Mouse (Mus musculus): ENCODE data around the gene Magi2. TPM values are rescaled to one million over a fixed set of nuclear protein-coding genes. Genes with fewer than 3 reads are reported as not detected.
"Not testable (repeated sequence)": the region's sequence is repeated elsewhere in the genome, so short reads cannot be mapped to it uniquely, and the experiment has no call there.

The Magi2 gene
- polyA plus RNA-seq, 1 experiment from 2014 or later: 20.2 TPM

- Histone ChIP-seq H3K4me1 (no peaks in the 10 kb centered on the region), H3K9me3 (no peaks in the 10 kb centered on the region), H3K9ac (replicated peaks) (no peak overlapping the region), H3K27me3 (no peaks in the 10 kb centered on the region), H3K4me3 (no peak overlapping the region), H3K4me2 (replicated peaks) (no peak overlapping the region), H3K27ac (replicated peaks) (no peak overlapping the region), H3K36me3 (no peaks in the 10 kb centered on the region)
- no peak for ATAC-seq (ENCODE audit: low FRiP score, low read depth)
- WGBS: 62% methylated on average over 2 of the region's 2 CpGs
Measured at GRCm38 (mm10) chr5:19465383-19465782, 238.5 kb downstream of the Magi2 start.

GRCm38 (mm10) chr5:19472851-19473439 is 246.1 kb downstream of the Magi2 start:
- no peaks in the 10 kb centered on the region for H3K9me3 ChIP-seq
- H3K9ac ChIP-seq (replicated peaks): no peak overlapping the region
- H3K36me3 ChIP-seq: no peaks in the 10 kb centered on the region
- no peaks in the 10 kb centered on the region for H3K4me1 ChIP-seq
- H3K4me2 ChIP-seq (replicated peaks): no peak overlapping the region
- 87% methylated on average over 4 of the region's 4 CpGs for WGBS
- ATAC-seq (ENCODE audit: low FRiP score, low read depth): no peak
- no peaks in the 10 kb centered on the region for H3K27me3 ChIP-seq
- H3K4me3 ChIP-seq: no peak overlapping the region
- H3K27ac ChIP-seq (replicated peaks): no peak overlapping the region

- Histone ChIP-seq H3K9ac (replicated peaks) (no peak overlapping the region), H3K27ac (replicated peaks) (no peak overlapping the region), H3K27me3 (no peaks in the 10 kb centered on the region), H3K4me3 (no peak overlapping the region), H3K4me1 (peaks cover 5% of the 10 kb centered on the region; the same call in 1 of the 2 replicates), H3K4me2 (replicated peaks) (no peak overlapping the region), H3K36me3 (no peaks in the 10 kb centered on the region), H3K9me3 (no peaks in the 10 kb centered on the region)
- WGBS: 87% methylated on average over 3 of the region's 3 CpGs
- no peak for ATAC-seq (ENCODE audit: low FRiP score, low read depth)
Measured at GRCm38 (mm10) chr5:19482981-19483380, 256.1 kb downstream of the Magi2 start.

GRCm38 (mm10) chr5:19487947-19488346 is 261.1 kb downstream of the Magi2 start:
- 0 out of 2 replicates have a peak, but pooled peaks have one; percentile 53 for ATAC-seq (ENCODE audit: low FRiP score, low read depth)
- Histone ChIP-seq H3K27ac (replicated peaks) (no peak overlapping the region), H3K4me3 (no peak overlapping the region), H3K9me3 (no peaks in the 10 kb centered on the region), H3K4me2 (replicated peaks) (no peak overlapping the region), H3K36me3 (no peaks in the 10 kb centered on the region), H3K9ac (replicated peaks) (no peak overlapping the region), H3K4me1 (peaks cover 5% of the 10 kb centered on the region; the same call in 1 of the 2 replicates), H3K27me3 (no peaks in the 10 kb centered on the region)
- 10% methylated on average over 7 of the region's 7 CpGs for WGBS

- Histone ChIP-seq H3K36me3 (no peaks in the 10 kb centered on the region), H3K4me2 (replicated peaks) (no peak overlapping the region), H3K4me3 (no peak overlapping the region), H3K27me3 (no peaks in the 10 kb centered on the region), H3K9me3 (no peaks in the 10 kb centered on the region), H3K27ac (replicated peaks) (no peak overlapping the region), H3K4me1 (no peaks in the 10 kb centered on the region), H3K9ac (replicated peaks) (no peak overlapping the region)
- WGBS: 79% methylated on average over 3 of the region's 3 CpGs
- ATAC-seq (ENCODE audit: low FRiP score, low read depth): no peak
Measured at GRCm38 (mm10) chr5:19501005-19501404, 274.2 kb downstream of the Magi2 start.

GRCm38 (mm10) chr5:19522168-19522567 is 295.3 kb downstream of the Magi2 start:
- H3K4me2 ChIP-seq (replicated peaks): no peak overlapping the region
- H3K36me3 ChIP-seq: no peaks in the 10 kb centered on the region
- no peaks in the 10 kb centered on the region for H3K27me3 ChIP-seq
- H3K9me3 ChIP-seq: no peaks in the 10 kb centered on the region
- no peaks in the 10 kb centered on the region for H3K4me1 ChIP-seq
- no peak overlapping the region for H3K4me3 ChIP-seq
- peak; percentile 58 for ATAC-seq (ENCODE audit: low FRiP score, low read depth)
- no peak overlapping the region for H3K9ac ChIP-seq (replicated peaks)
- H3K27ac ChIP-seq (replicated peaks): no peak overlapping the region

GRCm38 (mm10) chr5:19539348-19539747 is 312.5 kb downstream of the Magi2 start:
- 9% methylated on average over 2 of the region's 2 CpGs for WGBS
- Histone ChIP-seq H3K4me3 (no peak overlapping the region), H3K27ac (replicated peaks) (no peak overlapping the region), H3K9me3 (no peaks in the 10 kb centered on the region), H3K4me2 (replicated peaks) (no peak overlapping the region), H3K9ac (replicated peaks) (no peak overlapping the region), H3K36me3 (no peaks in the 10 kb centered on the region), H3K27me3 (no peaks in the 10 kb centered on the region), H3K4me1 (0 out of 2 replicates have a peak, but pooled peaks cover 8% of the 10 kb centered on the region)
- ATAC-seq (ENCODE audit: low FRiP score, low read depth): peak; percentile 71; the same call in 1 of the 2 replicates

- H3K9ac ChIP-seq (replicated peaks): no peak overlapping the region
- H3K9me3 ChIP-seq: no peaks in the 10 kb centered on the region
- 0 out of 2 replicates have a peak, but pooled peaks cover 2% of the 10 kb centered on the region for H3K4me1 ChIP-seq
- no peaks in the 10 kb centered on the region for H3K36me3 ChIP-seq
- ATAC-seq (ENCODE audit: low FRiP score, low read depth): no peak
- WGBS: 87% methylated on average over 4 of the region's 4 CpGs
- no peak overlapping the region for H3K4me3 ChIP-seq
- no peak overlapping the region for H3K27ac ChIP-seq (replicated peaks)
- no peak overlapping the region for H3K4me2 ChIP-seq (replicated peaks)
- H3K27me3 ChIP-seq: no peaks in the 10 kb centered on the region
Measured at GRCm38 (mm10) chr5:19546424-19546823, 319.6 kb downstream of the Magi2 start.

GRCm38 (mm10) chr5:19546900-19547299 is 320.1 kb downstream of the Magi2 start:
- no peak for ATAC-seq (ENCODE audit: low FRiP score, low read depth)
- 76% methylated on average over 2 of the region's 2 CpGs for WGBS

GRCm38 (mm10) chr5:19553510-19553909 is 326.7 kb downstream of the Magi2 start:
- no peaks in the 10 kb centered on the region for H3K27me3 ChIP-seq
- H3K4me1 ChIP-seq: no peaks in the 10 kb centered on the region
- no peak overlapping the region for H3K9ac ChIP-seq (replicated peaks)
- no peak overlapping the region for H3K4me3 ChIP-seq
- no peak overlapping the region for H3K27ac ChIP-seq (replicated peaks)
- H3K36me3 ChIP-seq: no peaks in the 10 kb centered on the region
- no peak overlapping the region for H3K4me2 ChIP-seq (replicated peaks)
- WGBS: 77% methylated on average over 3 of the region's 3 CpGs
- ATAC-seq (ENCODE audit: low FRiP score, low read depth): no peak
- H3K9me3 ChIP-seq: no peaks in the 10 kb centered on the region

More at GRCm38 (mm10) chr5:19546900-19547299, 320.1 kb downstream of the Magi2 start:
- Histone ChIP-seq H3K4me1 (no peaks in the 10 kb centered on the region), H3K27me3 (no peaks in the 10 kb centered on the region), H3K9me3 (no peaks in the 10 kb centered on the region), H3K4me3 (no peak overlapping the region), H3K36me3 (no peaks in the 10 kb centered on the region), H3K4me2 (replicated peaks) (no peak overlapping the region), H3K9ac (replicated peaks) (no peak overlapping the region), H3K27ac (replicated peaks) (no peak overlapping the region)

GRCm38 (mm10) chr5:19565636-19566035 is 338.8 kb downstream of the Magi2 start:
- Histone ChIP-seq H3K4me2 (replicated peaks) (no peak overlapping the region), H3K36me3 (no peaks in the 10 kb centered on the region), H3K4me1 (no peaks in the 10 kb centered on the region), H3K9ac (replicated peaks) (no peak overlapping the region), H3K9me3 (no peaks in the 10 kb centered on the region), H3K27me3 (no peaks in the 10 kb centered on the region), H3K4me3 (no peak overlapping the region), H3K27ac (replicated peaks) (no peak overlapping the region)
- ATAC-seq (ENCODE audit: low FRiP score, low read depth): no peak
- WGBS: 92% methylated on average over 3 of the region's 3 CpGs

- WGBS: 52% methylated on average over 1 of the region's 1 CpGs
- ATAC-seq (ENCODE audit: low FRiP score, low read depth); H3K4me3 ChIP-seq: not testable (repeated sequence)
Measured at GRCm38 (mm10) chr5:19566136-19566535, 339.3 kb downstream of the Magi2 start.

GRCm38 (mm10) chr5:19607700-19608099 is 380.9 kb downstream of the Magi2 start:
- WGBS: 75% methylated on average over 5 of the region's 5 CpGs
- no peak overlapping the region for H3K27ac ChIP-seq (replicated peaks)
- no peaks in the 10 kb centered on the region for H3K36me3 ChIP-seq
- no peak for ATAC-seq (ENCODE audit: low FRiP score, low read depth)
- no peaks in the 10 kb centered on the region for H3K9me3 ChIP-seq
- no peaks in the 10 kb centered on the region for H3K27me3 ChIP-seq
- H3K9ac ChIP-seq (replicated peaks): no peak overlapping the region
- no peak overlapping the region for H3K4me3 ChIP-seq
- no peak overlapping the region for H3K4me2 ChIP-seq (replicated peaks)
- no peaks in the 10 kb centered on the region for H3K4me1 ChIP-seq

More at GRCm38 (mm10) chr5:19566136-19566535, 339.3 kb downstream of the Magi2 start:
- H3K9me3 ChIP-seq; H3K4me2 ChIP-seq (replicated peaks); H3K36me3 ChIP-seq; H3K27ac ChIP-seq (replicated peaks); H3K9ac ChIP-seq (replicated peaks); H3K4me1 ChIP-seq; H3K27me3 ChIP-seq: not testable (repeated sequence)

Data from midbrain, embryonic 12.5 days (tissue).